Mouse (Mus musculus): ENCODE data around the gene Uqcc1.
"Not testable (repeated sequence)": the region's sequence is repeated elsewhere in the genome, so short reads cannot be mapped to it uniquely, and the experiment has no call there.

Uqcc1 gene

DNA sequence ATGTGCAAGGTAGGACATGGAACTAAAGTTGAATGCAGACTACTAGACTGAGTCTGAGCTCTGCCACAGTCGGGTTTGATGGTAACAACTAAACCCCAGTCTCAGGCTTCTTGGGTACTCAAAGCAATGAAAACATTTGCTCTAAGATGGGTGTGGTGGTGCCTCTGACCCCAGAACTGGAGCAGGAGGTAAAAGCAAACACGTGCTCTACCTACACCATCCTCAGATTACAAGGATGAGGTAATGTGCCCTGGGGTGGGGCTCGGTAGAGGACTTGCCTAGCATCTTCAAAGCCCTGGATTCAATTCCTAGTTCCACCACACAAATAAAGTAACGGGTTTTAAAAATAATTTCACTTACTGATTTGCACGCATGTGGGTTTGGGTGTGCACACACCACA lies 77.6 kb downstream of the Uqcc1 start:
- DNase-seq = no peak

- DNase-seq = no peak
Measured at GRCm38 (mm10) chr2:155850120-155850519, 80.0 kb downstream of the Uqcc1 start.

- DNase-seq = no peak
Measured at GRCm38 (mm10) chr2:155849464-155849863, 80.6 kb downstream of the Uqcc1 start.

GRCm38 (mm10) chr2:155848291-155848690 lies 81.8 kb downstream of the Uqcc1 start:
- peak; percentile 77 to 87 for DNase-seq

DNA sequence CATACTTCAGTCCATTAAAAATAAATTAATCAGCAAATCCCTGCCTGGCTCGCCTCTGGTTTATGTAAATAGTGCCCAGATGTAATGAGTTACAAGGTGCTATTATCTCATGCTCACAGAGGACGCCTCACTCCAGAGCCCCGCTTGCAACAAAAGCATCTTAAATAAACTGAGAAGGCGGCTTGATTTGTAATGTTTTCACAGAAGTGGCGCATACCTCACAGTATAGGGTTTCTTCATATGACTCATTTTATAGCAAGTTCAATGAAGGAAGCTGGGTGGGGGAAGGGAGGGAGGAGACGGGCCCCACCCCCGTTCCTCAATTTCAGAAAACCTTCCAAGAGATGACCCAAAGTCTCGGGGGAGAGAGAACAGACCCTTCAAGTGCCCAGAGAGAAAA lies 83.2 kb downstream of the Uqcc1 start:
- no peak for DNase-seq

DNA sequence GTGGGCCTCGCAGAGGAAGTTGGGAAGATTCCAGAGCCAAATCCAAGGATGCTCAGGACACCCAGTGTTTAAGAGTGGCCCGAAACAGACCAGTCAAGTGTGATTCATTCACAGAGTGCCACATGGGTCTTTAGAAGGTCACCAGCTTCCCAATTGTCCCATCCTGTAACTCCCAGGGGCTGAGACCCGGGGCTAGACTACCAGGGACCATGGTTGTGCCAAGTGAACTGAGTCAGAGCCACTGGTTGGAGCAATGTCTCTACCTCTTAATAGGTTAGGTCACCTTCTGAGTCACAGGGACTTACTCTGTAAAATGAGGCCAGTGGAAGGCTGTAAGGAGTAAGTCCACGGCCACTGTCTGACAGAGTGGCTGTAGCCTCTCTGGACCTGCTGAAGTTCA lies 91.1 kb downstream of the Uqcc1 start:
- no peak for DNase-seq

- DNase-seq = no peak
Measured at GRCm38 (mm10) chr2:155837961-155838360, 92.1 kb downstream of the Uqcc1 start.

DNA sequence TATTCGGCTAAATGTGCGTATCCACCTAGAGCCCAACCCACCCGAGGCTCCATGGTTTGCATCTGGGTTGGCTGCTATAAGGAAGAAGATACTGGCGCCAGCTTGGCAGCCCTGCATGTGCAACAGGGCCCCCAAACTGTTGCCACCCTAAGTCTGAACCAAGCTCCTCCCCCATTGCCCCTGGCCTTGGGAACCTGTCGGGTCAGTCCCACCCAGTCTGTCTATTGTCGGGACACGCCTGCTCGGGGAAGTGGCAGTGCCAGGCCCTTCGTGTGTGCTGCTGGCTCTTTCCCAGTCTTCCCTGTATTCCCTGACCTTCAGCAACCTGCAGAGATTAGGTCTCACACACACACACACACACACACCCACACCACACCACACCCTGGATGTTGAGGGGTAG lies 95.4 kb downstream of the Uqcc1 start, which contains the start of gene Fam83c:
Gene Fam83c (minus strand): TSS at position 123 of the 400 bp plus-strand sequence.
- DNase-seq = no peak

DNA sequence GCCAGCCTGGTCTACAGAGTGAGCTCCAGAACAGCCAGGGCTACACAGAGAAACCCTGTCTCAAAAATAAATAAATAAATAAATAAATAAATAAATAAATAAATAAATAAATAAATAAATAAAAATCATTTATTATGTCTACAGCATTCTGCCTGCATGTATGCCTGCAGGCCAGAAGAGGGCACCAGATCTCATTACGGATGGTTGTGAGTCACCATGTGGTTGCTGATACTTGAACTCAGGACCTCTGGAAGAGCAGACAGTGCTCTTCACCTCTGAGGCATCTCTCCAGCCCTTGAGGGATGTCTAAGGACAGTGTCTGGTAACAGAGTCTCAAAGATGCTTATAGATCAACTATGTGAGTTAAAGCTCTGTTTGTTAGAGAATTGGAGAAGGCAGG lies 98.0 kb downstream of the Uqcc1 start:
- DNase-seq = not testable (repeated sequence)

- peak; percentile 19 to 41 for DNase-seq
Measured at GRCm38 (mm10) chr2:155831302-155831701, 98.8 kb downstream of the Uqcc1 start.

- no peak for DNase-seq
Measured at GRCm38 (mm10) chr2:155830841-155831240, 99.3 kb downstream of the Uqcc1 start.

GRCm38 (mm10) chr2:155826630-155827424 lies 103.3 kb downstream of the Uqcc1 start, which contains the start of gene Eif6:
TSS of gene Eif6 (minus strand) at chr2:155826925.
- DNase-seq = peak; percentile 93 to 94

DNA sequence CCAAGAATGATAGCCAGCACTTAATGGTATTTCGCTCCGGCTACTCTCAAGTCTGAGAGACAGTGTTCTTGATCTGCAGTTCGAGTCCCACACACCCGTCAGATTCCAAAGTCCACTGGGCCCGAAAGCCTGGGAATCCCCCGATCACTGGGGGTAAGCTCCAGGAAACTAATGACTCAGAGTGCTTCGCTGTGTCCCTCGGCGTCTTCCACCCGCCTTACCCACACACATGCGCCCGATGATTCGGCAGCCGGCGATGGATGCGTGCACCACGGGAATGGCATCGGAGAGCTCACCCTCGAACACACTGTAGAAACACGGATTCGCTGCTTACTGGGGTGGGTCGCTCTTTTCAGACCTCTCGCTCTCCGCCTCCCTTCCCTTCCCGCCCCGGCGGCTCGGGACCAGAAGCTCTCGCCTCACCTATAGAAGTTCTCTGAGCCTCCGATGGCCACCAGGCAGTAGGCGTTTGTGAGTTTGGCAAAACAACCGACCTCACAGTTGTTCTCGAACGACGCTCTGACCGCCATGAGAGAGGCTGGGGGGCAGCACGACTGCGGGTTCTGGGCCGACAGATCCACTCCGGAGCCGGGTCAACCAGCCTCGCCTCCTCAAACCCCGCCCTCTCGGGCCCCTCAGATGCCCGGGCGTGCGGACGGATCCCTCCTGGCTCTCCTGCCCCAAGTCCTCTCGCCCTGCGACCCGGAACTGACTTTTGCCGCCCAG lies 104.0 kb downstream of the Uqcc1 start:
- DNase-seq = peak; percentile 24 to 37

DNA sequence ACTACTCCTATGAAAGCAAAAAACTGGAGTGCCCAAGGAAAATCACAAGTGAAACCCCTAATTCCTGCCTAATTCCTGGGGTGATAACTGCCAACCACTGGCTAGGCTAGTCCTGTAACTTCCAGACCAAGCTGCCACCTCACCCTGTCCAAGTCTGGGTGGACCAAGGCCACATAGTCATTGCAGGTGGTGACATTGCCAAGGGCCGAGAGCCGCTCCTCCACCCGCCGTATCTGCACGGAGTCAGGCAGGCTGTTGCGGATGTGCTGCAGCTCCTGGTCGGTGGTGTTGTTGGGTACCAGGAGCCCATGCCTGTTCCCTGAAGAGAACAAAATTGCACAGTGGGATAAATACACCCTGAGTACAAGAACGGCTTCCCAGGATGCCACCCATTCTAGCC lies 106.4 kb downstream of the Uqcc1 start:
- DNase-seq = no peak

DNA sequence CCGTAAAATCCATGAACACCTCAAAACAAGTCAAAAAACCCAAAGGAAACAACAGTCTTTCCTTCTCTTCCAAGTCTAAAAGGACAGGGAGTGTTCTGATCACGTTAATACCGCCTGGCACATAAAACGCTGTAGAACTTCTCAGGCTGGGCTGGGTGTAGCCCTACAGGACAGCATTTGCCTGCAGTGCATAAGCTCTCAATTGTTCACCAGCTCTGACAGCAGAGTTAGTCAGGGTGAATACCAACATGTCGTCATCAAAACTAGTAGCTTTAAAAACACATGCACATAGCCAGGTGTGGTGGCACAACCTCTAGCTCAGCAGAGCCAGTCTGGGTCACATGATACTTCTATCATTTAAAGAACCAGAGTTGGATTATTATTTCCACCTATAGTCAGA lies 109.3 kb downstream of the Uqcc1 start:
- no peak for DNase-seq

GRCm38 (mm10) chr2:155819449-155820251 lies 110.5 kb downstream of the Uqcc1 start:
- DNase-seq = peak; percentile 73 to 88

DNA sequence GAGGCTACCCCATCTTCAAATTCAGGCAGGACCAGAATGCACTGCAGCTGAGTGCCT lies 110.9 kb downstream of the Uqcc1 start, which contains the start of gene BC029722:
Gene BC029722 (minus strand): TSS at position 35 of the 57 bp plus-strand sequence.
- no peak for DNase-seq

GRCm38 (mm10) chr2:155818596-155819391 lies 111.3 kb downstream of the Uqcc1 start:
- peak; percentile 97 to 98 for DNase-seq

DNA sequence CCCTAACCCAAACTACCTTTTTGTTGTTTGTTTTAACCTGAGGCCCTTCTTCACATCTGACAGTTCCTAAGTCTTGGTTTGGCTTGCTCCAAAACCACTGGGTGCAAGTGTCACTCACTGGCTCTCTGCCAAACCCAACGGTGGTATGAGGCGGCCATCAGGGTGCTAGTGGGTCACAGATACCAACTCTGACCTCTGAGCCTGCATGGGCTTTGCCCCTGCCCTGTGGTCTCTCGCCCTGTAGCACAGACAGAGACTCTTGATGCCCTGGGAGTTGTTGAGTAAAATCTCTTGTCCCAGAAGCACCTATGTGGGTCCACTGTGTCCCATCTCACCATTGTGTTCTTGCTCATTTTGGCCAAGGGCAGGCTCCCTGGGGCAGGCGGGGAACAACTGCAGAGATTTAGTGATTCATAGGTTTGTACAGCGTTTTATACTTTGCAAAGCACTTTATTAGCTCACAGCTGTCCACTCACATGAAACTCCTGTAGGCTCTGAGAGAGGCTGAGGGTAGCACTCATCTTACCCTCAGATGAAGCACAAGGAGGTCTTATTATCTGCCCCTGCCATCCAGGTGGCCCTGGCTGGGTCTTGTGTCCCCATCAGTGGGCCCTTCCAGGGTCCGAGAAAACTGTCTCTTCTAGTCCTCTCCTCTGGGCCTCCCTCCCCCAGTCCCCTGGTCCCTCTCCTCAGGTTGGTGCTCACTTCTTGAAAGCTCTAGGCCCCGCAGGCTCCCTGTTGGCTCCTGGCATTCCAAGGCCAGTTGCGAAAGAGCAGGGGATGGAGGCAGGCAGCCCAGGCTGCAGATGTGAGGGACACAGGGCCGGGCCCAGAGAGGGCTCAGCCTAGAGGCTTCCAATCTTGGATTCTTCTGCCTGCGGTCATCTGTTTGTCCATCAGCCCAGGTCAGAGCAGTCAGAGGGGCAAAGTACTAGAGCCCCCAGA lies 112.5 kb downstream of the Uqcc1 start:
- DNase-seq = no peak

DNA sequence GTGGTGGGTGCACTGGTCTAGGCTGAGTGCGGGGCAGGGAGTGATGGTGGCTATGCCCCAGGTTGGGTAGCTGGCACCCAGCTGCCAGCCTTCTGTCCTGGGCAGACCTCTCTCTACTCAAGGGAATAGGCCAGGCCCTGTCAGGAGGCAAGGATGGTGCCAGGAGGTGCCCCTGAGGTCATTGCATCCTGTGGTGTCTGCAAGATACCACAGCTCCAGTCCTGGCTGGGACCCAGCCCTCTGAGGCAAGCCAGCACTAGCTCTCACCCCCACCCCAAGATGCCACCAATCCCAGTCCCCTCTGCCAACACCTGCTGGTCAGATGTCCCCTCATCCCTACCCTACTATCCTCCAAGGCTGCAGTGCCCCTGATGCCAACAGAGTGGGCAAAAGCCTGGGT lies 113.9 kb downstream of the Uqcc1 start:
- DNase-seq = no peak

DNA sequence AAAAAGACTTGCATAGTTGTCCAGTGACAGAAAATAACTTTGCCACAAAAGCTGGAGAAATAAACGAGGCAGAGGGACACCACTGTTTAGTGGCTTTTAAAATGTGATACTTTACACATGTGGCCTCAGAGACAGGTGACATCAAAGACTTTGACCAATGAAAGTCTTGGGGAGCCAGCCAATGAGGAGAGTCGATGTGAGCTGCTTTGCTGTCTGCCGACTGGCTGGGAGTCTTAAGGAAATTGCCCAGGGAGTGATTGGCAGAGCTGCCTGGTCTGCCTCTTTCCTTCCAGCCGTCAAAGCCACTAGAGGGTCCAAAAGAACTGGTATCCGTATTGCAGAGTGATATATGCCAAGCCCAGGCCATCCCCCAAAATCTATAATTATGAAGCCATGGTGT lies 115.3 kb downstream of the Uqcc1 start:
- no peak for DNase-seq

GRCm38 (mm10) chr2:155812637-155813036 lies 117.5 kb downstream of the Uqcc1 start:
- no peak for DNase-seq

All from kidney, postnatal 36 days (tissue).